Mouse (Mus musculus) frontal cortex, postnatal 10 days (tissue): ENCODE results near the gene Rps9.

Experiments used
- DNase-seq, 2 experiments: peaks; one replicate each; pipeline ENCODE4 v3.0.0; 2022; ENCODE audit warnings: low spot score in 2 of 2, mixed read lengths in 1 of 2

The Rps9 gene

GRCm38 (mm10) chr7:3703879-3704441 lies at the start of gene Rps9:
Gene Rps9 (plus strand): TSS chr7:3703993.
- peak; percentile 94 to 96 for DNase-seq

- DNase-seq: no peak
Measured at GRCm38 (mm10) chr7:3656966-3657365, 46.8 kb upstream of the Rps9 start.

DNA sequence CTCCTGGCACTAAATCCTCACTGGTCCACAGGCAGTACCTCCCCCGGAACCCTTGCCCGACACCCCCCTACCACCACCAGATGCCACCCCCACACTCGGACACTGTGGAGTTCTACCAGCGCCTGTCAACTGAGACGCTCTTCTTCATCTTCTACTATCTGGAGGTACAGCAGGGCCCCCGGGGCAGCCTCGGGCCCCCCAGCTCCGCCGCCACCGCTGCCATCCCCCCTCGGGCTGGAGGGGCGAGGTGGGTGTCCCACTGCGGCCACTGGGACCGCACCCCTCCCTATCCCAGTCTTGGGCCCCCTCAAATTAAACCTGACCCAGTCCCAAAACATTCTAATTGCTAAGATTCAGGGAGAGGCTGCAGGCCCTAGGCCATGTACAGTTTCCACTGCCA lies 45.2 kb upstream of the Rps9 start:
- DNase-seq: no peak

DNA sequence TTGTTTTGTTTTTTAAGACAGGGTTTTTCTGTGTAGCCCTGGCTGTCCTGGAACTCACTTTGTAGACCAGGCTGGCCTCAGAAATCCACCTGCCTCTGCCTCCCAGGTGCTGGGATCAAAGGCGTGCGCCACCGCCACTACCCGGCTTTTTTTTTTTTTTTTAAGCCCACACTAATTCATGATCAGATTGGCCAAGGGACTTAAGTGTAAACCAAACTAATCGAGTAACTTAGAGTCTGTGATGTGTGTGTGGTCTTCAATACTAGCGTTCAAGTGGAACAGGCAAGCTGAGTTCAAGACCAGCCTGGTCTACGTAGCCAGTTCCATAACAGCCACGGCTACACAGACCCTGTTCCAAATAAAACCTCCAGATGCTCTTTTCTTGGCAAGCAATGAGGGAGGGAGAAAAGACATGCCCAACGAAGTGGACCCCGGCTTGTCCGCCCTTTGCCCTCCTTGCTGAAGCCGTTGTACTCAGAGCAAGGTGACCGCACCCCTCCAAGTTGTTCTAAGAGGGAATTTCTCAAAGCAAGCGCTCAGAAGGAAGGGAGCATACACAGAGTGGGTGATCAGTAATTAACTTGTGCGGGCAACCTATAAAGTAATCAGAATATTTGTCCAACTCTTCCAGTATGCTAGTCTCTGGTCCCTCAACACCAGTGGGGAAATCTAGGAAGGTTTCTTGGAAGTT lies 39.1 kb upstream of the Rps9 start:
- DNase-seq: no peak

DNA sequence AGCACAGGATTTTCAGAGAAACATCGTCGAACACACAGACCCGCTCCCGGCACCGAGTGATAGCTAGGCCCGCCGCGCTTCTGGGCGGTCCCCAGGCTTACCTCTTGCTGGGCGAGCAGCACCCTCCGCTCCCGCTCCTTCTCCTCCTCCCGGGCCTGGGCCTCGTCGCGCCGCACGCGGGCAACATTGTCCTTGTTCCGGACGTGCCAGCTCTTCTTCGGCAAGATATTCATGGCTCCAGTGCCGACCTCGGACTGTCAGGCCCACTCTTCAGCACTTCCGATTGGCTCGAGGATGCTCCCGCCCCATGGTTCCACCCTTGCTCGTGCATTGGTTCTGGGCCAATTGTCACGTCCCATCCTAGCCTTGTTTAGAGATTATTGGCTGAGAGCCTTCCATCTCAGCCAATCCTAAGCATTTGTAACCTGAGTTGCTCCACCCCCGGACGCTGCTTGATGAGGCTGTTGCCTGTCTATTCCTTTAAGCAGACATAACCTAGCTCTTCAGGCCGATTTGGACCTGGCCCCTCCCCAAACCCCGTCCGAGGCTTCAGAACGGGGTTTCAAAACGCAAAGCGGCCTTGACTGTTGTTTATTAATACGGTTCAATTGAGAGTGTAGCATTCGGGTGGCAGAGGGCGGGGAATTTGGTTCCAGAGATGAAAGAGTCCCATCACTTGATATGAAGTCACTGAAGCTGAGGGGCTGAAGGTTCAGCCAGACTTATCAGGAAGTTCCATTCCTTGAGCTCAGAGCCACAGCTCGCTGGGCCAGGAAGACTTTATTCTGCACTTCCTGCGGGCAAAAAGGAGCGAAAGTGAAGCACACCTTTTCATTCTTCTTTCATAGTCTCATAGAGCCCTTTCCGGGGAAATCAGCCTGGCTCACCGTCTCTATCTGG lies 38.3 kb upstream of the Rps9 start, which contains the start of gene Leng1:
Gene Leng1, minus strand, starts transcription at position 626 of the 900 bp plus-strand sequence.
- DNase-seq: peak; percentile 95 to 97

- no peak for DNase-seq
Measured at GRCm38 (mm10) chr7:3666921-3667391, 36.8 kb upstream of the Rps9 start.

DNA sequence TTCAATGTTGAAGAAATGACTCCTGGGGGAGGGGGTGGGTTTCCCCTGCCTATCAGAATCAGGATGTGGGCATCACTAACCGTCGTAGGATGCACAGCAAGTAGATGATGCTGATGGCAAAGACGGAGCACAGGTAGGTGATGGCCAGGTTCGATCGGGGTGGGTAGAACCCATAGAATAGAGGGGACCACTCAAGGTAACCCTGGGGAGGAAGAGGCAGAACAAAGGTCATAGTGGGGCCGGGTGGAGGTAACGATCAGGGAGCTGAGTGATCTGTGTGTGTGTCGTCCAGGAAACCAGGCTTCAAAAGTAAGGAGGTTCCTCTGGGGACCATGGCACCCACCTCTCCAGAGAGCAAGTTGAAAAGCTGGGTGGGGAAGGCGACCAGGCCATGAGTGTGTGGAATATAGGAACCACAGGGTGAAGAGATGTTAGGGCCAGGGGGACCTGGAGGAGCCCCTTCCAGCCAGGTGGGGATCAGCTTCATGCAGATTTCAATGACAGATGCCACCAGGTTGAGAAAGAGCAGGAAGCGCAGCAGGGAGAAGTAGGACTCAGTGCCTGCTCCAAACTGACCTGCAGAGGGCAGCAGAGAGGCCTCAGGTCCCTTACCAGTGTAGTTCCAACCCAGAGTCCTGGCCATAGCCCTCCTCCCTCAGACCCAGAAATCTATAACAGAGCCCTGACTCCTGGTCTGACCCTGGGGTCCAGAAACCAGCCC lies 29.1 kb upstream of the Rps9 start:
- DNase-seq: peak in 1 of 2 experiments; percentile 79

DNA sequence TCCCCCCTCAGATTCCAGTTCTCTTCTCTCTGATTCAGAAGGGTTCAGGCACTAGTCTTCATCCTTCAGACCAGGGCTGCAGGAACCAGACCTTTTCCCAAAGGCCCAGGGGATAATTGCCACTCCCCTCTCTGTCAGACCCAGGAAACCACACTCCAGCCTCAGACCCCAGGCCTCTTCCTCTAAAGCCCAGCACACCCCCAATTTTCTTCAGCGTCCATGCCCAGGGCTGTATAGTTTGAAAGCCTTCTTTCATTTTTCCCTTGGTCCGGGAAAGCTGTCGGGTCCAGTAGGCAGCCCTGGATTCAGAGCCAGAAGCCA lies 28.6 kb upstream of the Rps9 start:
- DNase-seq: no peak

DNA sequence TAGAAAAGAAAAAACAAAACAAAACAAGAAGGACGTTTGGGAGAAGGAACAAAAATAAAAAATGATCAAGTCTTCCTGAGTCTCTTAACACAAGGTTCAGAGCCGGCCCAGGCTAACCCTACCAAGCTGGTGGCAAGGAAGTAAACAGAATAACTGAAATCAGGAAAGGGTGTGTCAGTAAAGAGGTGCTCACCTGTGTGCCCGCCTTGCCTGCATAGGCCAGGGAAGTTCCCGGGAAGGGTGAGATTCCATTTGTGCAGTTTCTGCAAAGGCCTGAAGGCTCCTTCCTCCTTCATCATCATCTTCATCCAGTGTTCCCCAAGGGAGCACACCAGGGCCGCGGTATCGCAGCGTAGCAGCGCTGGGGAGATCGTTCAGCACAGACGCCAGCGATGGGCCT lies 27.4 kb upstream of the Rps9 start:
- DNase-seq: no peak

DNA sequence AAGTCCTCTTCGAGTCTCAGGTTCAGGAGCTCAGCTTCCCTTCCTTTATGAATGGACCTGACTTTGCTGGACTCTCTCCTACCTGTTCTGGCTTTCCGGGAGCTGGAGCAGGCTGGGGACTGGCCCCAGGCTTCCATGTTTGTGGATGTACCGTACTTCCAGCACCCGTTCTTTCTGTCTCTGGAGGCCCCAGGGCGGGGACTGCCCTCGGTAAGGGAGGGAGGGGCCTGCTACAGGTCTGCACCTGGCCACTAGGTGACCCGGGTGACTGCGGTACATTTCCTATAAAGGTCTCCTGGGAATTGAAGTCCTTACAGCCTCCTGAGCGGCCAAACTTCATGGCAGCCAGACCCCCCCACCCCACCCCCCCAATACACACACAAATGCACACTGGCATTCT lies 26.5 kb upstream of the Rps9 start, which contains the start of gene Tmc4:
Gene Tmc4, minus strand, starts transcription at position 212 of the 400 bp plus-strand sequence.
- DNase-seq: no peak

DNA sequence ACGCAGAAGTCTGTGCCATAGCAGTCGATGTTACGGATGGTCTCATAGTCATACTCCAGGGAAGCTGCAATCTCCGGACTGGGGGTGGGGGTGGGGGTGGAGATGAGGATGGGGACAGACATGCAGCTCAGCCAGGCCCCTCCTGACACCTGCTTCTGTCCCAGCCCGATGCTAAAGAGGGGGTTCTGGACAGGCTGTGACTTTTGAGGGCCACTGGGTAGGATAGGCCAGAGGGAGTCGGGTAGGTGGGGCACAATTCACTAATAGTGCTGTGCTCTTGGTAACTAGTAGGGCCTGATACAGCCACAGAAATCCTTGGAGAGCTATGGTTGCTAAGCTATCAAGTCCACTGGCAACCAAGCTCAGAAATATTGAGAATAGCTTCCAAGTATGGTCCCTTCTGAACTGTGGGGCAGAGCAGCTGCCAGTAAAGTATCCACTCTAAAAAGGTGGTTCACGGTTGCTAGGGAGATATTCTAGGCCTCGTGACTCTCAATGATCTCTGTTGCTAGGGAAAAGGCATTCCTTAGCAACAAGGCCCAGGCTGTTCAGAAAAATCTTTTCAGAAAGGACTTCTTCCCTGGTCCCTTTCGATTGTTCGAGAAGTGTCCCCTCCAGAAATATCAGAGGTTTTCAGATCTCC lies 19.8 kb upstream of the Rps9 start:
- DNase-seq: no peak

- DNase-seq: no peak
Measured at GRCm38 (mm10) chr7:3684698-3685097, 19.1 kb upstream of the Rps9 start.

DNA sequence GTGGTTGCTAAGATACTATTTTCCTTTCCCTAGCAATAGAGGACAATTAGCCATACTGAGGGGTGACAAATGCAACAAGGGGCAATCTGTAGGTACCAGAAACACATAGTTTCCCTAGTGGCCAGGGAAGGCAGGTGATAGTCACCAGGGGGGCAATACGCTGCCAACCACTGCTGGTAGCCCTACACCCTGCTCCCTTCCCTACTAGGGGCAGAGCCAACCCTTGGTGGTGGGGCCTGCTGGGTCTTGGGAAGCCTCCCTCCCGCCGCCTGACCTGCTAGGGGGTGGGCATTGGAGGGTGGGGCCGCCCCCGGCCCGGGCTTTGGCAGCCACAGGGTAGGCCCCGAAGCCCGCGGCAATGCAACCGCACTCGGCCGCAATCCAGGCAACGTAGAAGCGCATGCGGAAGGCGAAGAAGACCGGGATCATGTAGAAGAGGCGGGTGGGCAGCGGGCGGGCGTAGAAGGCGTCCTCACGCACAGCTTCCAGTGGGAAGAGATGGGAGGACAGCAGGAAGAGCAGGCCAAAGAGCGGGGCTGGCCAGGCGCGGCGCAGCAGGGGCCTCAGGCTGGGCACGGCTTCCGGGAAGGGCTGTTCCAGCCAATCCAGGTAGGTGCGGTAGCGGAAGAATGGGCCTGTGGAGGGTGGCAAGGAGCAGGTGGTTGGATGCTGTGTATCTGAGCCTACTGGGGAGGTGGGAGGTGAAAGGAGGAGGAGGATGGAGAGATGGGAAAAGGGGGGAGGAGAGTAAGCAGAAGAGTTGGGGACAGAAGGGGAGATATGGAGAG lies 18.2 kb upstream of the Rps9 start:
- DNase-seq: no peak

DNA sequence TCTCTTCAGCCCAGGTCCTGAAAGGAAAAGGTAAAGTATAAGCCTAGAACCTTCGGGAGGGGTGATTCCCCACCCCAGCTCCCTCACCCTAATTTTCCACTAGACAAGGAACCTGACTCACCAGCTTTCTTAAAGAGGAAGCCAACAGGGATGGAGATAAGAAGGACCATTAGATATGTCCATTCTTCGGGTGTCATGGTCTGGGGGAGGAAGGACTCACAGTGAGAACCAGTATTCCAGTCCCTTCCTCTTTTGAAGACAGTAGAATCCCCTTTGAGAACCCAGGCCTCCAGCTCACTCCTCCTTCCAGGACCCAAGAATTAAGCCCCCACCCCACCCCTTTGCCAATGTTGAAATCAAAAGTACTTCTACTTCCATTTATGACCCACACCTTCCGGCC lies 11.9 kb upstream of the Rps9 start:
- DNase-seq: no peak

DNA sequence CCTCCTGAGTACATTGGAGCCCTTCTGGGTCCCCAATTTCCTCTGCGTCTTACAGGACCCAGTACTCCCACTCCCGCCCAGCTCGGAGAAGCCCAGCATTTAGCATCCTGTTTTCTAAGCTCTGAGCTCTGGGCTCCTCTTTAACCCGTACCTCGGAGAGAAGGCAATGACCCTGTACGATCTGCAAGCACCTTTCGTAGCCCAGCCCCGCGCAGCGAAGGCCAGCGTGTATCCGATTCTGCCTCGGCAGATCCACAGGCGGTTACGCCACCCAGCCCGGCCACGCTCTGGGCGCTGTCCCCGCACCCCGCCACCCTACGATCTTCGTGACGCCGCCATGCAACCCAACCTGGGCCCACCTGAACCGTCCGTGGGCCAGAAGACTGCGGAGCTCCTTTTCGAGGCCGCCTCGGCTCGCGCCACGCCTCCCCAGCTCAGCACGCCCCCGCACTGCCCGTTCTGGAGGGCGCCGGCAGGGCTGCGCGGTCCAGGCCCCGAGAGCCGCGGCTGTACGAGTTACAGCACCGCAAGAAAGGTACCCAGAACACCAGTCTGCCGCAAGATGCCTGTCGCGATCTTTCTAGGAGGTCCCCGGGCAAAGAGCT lies 11.3 kb upstream of the Rps9 start, which contains the start of gene Tsen34:
Gene Tsen34, plus strand, starts transcription at position 482 of the 605 bp plus-strand sequence.
- no peak for DNase-seq

GRCm38 (mm10) chr7:3692987-3693808 lies 10.6 kb upstream of the Rps9 start, which contains the start of gene Mboat7:
Gene Mboat7 (minus strand): TSS chr7:3693523.
- peak; percentile 98 to 99 for DNase-seq

GRCm38 (mm10) chr7:3693809-3694075 lies 10.1 kb upstream of the Rps9 start:
- no peak for DNase-seq

- DNase-seq: peak; percentile 74 to 75
Measured at GRCm38 (mm10) chr7:3694076-3694948, 9.5 kb upstream of the Rps9 start.
